In genomic region chr5:135642686-135643551, GRCm38 (mm10) we compare ENCODE assay signal across 13 mouse cellular contexts. TPM values are rescaled to one million over a fixed set of nuclear protein-coding genes. Genes with fewer than 3 reads are reported as not detected.
DNase-seq lines count a peak whose midpoint lies in the region; ATAC-seq and TF ChIP-seq lines count a peak whose summit lies in the region.
"Had no signal": no experiment of that assay in that cellular context is flagged by ENCODE, and none has a peak within 500 bp of the region (broad histone marks: within the 10 kb centered on the region; RNA-seq: fewer than 3 reads in every experiment).

No protein-coding gene starts in this region.

- peak overlapping the region; percentile 68 for H3K27ac ChIP-seq in liver, adult 2 months (replicated peaks; ENCODE audit: insufficient read depth, low read depth, low read length)
- H3K27ac ChIP-seq in kidney, embryonic 16.5 days (ENCODE audit: low read length), result no peak overlapping the region
- H3K27ac ChIP-seq: embryonic facial prominence, embryonic 13.5 days; macrophage; neural tube, embryonic 12.5 days had no signal

- no peak overlapping the region; the same call in 1 of the 2 replicates for H3K9ac ChIP-seq in liver, adult 2 months (ENCODE audit: low read depth, low read length)
- H3K9ac ChIP-seq in kidney, embryonic 16.5 days (replicated peaks; ENCODE audit: low read length), result no peak overlapping the region
- H3K9ac ChIP-seq: embryonic facial prominence, embryonic 13.5 days; neural tube, embryonic 12.5 days had no signal

- 24% methylated on average over 10 of the region's 10 CpGs for WGBS in liver, adult 2 months
- WGBS in kidney, embryonic 16.5 days, result 81% methylated on average over 10 of the region's 10 CpGs

- peaks cover 34% of the 10 kb centered on the region for H3K4me1 ChIP-seq in liver, adult 2 months (ENCODE audit: control insufficient read depth, insufficient read depth, low read length)
- H3K4me1 ChIP-seq in kidney, embryonic 16.5 days (ENCODE audit: insufficient read depth, low read length), result no peaks in the 10 kb centered on the region
- H3K4me1 ChIP-seq: embryonic facial prominence, embryonic 13.5 days; neural tube, embryonic 12.5 days had no signal

- peak; percentile 34 for DNase-seq in adrenal gland, postnatal 14 days
- DNase-seq in adrenal gland, postnatal 4 days (ENCODE audit: low spot score in 2 of 2), result no peak
- peak; percentile 90 for DNase-seq in liver, adult 2 months (ENCODE audit: extremely low read depth, low read depth, low spot score)
- DNase-seq in liver, result no peak
- DNase-seq in natural killer cell, adult 2 months (ENCODE audit: low spot score in 2 of 2), result no peak
- no peak for DNase-seq in urinary bladder, adult 2 months (ENCODE audit: low spot score)
- DNase-seq: right cerebral cortex, postnatal 4 days; thymus, adult 18-20 months had no signal

- peak; percentile 44; the same call in 1 of the 2 replicates for ATAC-seq in kidney, embryonic 16.5 days (ENCODE audit: low FRiP score, low TSS enrichment)
- ATAC-seq in megakaryocyte-erythroid progenitor cell, adult 5-6 weeks (replicated peaks; ENCODE audit: low FRiP score, low TSS enrichment, poor library complexity, severe bottlenecking), result peak; percentile 82

- no peaks in the 10 kb centered on the region for H3K27me3 ChIP-seq in liver, adult 2 months (ENCODE audit: control insufficient read depth, insufficient read depth, low read length)
- no peaks in the 10 kb centered on the region for H3K27me3 ChIP-seq in kidney, embryonic 16.5 days (ENCODE audit: insufficient read depth, low read length)
- H3K27me3 ChIP-seq: embryonic facial prominence, embryonic 13.5 days; neural tube, embryonic 12.5 days had no signal

- no peak overlapping the region for H3K4me2 ChIP-seq in kidney, embryonic 16.5 days (replicated peaks; ENCODE audit: low read depth, low read length)
- H3K4me2 ChIP-seq: embryonic facial prominence, embryonic 13.5 days; neural tube, embryonic 12.5 days had no signal

- no peaks in the 10 kb centered on the region for H3K36me3 ChIP-seq in liver, adult 2 months (ENCODE audit: control insufficient read depth, insufficient read depth, low read length)
- peaks cover 20% of the 10 kb centered on the region for H3K36me3 ChIP-seq in kidney, embryonic 16.5 days (ENCODE audit: insufficient read depth, low read length)

- no peak for TF ChIP-seq CTCF in liver, adult 2 months (IDR thresholded peaks at IDR 0.05; ENCODE audit: low read depth, low read length)

- H3K79me2 ChIP-seq in liver, adult 2 months (ENCODE audit: control insufficient read depth, insufficient read depth, low read length), result no peaks in the 10 kb centered on the region

- H3K9me3 ChIP-seq in kidney, embryonic 16.5 days (ENCODE audit: low read length), result 0 out of 2 replicates have a peak, but pooled peaks cover under 1% of the 10 kb centered on the region
- H3K9me3 ChIP-seq: embryonic facial prominence, embryonic 13.5 days; neural tube, embryonic 12.5 days had no signal

- H3K4me3 ChIP-seq in liver, adult 2 months (ENCODE audit: insufficient read depth, low read depth, low read length), result no peak overlapping the region
- no peak overlapping the region for H3K4me3 ChIP-seq in kidney, embryonic 16.5 days (ENCODE audit: low read length)
- H3K4me3 ChIP-seq: embryonic facial prominence, embryonic 13.5 days; neural tube, embryonic 12.5 days had no signal

- TF ChIP-seq POLR2A in liver, adult 2 months (IDR thresholded peaks at IDR 0.05; ENCODE audit: extremely low read depth, insufficient read depth, low read length), result no peak

RNA-seq across cellular contexts. Expression of gene Rhbdd2, which starts 10.5 kb away (rescaled TPM):
- 34.2 and 34.8 TPM in 2 replicates for total RNA-seq in adrenal gland, postnatal 14 days (2021)
- total RNA-seq in adrenal gland, postnatal 4 days (2021), result 10 to 100 TPM; 54.4 to 55.1 TPM
- 8.5 and 9.7 TPM in 2 replicates for total RNA-seq in liver, adult 2 months (2014; rRNA removed)
- polyA plus RNA-seq in liver, adult 2 months (2012; rRNA removed), result 17.0 and 20.9 TPM in 2 replicates
- 51.0 and 56.5 TPM in 2 replicates for polyA plus RNA-seq in kidney, embryonic 16.5 days (2015; fragmentation: Nextera tagmentation; extraction: Ambion mirVana)
- 25.2 and 47.5 TPM in 2 replicates for total RNA-seq in megakaryocyte-erythroid progenitor cell, adult 5-6 weeks (2014; fragmentation: Nextera tagmentation)
- 9.5 and 11.2 TPM in 2 replicates for total RNA-seq in megakaryocyte-erythroid progenitor cell, adult 5-6 weeks (2017)
- 27.6 and 33.2 TPM in 2 replicates for polyA plus RNA-seq in urinary bladder, adult 2 months (2012; rRNA removed)

RNA-seq across cellular contexts. Expression of gene Por, which starts 26.9 kb away (rescaled TPM):
- 190 and 216 TPM in 2 replicates for total RNA-seq in adrenal gland, postnatal 14 days (2021)
- 100 to 1,000 TPM; 168 to 190 TPM for total RNA-seq in adrenal gland, postnatal 4 days (2021)
- 284 and 345 TPM in 2 replicates for total RNA-seq in liver, adult 2 months (2014; rRNA removed)
- polyA plus RNA-seq in liver, adult 2 months (2012; rRNA removed), result 211 and 254 TPM in 2 replicates
- 106 and 107 TPM in 2 replicates for polyA plus RNA-seq in kidney, embryonic 16.5 days (2015; fragmentation: Nextera tagmentation; extraction: Ambion mirVana)
- 49.6 and 57.4 TPM in 2 replicates for total RNA-seq in megakaryocyte-erythroid progenitor cell, adult 5-6 weeks (2014; fragmentation: Nextera tagmentation)
- 58.7 and 73.2 TPM in 2 replicates for total RNA-seq in megakaryocyte-erythroid progenitor cell, adult 5-6 weeks (2017)
- 140 and 145 TPM in 2 replicates for polyA plus RNA-seq in urinary bladder, adult 2 months (2012; rRNA removed)

Comparison
In these comparisons a context has a peak if more than half of its experiments do, and no peak if none do; other contexts are left out.
1. DNase-seq: peak in adrenal gland, postnatal 14 days (single experiment) and liver, adult 2 months (single experiment); none in adrenal gland, postnatal 4 days (0 of 2), liver (single experiment), natural killer cell, adult 2 months (0 of 2) and urinary bladder, adult 2 months (single experiment).